Mouse (Mus musculus): ENCODE results near the gene Uqcrq.
"Not testable (repeated sequence)": the region's sequence is repeated elsewhere in the genome, so short reads cannot be mapped to it uniquely, and the experiment has no call there.

Uqcrq gene

DNA sequence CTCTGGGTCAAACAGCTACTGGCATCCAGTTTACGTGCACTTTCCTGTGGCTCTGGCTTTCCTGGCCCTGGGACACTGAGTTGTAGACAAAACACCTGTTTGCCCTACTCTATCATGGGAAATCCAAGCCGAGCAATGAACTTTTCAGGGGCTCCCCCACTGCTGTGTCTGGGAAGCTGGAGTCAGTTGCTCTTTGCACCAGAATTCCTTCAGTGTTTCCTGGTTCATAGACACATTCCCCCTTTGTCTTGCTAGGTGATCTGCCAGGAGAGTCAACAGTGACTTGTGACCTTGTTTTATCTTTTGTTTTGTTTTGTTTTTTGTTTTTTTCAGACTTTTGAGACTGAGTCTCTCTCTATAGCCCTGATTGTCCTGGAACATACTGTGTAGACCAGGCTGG, 20.7 kb upstream of the Uqcrq start:
- no peak for DNase-seq (ENCODE audit: low spot score)

DNA sequence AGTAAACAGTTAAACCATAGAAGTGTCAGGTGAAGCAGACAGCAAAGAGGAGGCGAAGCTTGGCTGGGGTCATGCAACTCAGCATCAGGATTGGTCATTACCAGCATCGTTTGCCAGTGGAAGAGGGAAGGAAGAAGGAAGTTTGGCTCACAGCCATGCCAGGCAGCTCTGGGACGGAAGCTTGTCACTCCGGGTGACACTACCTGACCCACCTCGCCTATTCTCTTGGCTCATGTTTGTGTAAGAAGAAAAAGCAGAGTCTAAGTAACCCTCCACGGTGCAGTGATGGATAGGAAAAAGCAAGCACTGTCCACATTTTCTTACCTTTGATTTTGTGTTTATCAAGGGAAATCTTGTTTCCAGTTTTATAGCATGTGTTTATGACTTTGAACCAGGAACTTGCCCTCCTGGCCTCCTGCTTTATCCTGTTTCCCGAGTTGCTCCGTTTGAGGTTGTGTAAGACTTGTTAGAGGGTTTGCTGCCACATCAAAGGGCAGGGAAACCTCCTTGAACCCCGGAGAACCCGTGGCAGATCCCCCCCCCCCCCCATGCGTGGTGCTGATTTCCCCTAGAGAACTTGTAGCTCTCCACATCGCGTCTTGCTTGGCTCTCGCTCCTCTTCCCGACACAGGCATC, 19.6 kb upstream of the Uqcrq start:
- DNase-seq (ENCODE audit: low spot score): no peak

DNA sequence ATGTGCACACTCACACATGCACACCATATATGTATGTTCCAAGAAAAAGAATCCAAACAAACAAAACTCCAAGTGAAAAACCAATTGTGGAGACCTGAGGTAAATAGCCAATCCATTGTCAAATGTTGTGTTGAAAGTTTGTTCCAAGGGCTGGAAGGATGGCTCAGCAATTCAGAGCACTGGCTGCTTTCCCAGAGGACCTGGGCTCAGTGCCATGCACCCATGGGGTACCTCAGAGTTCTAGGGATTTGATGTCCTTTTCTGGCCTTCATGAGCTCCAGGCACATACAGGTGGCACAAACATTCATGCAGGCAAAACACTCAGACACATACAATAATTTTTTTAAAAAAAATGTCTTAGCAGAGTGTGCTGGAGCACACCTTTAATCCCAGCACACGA, 17.9 kb upstream of the Uqcrq start:
- no peak for DNase-seq (ENCODE audit: low spot score)

DNA sequence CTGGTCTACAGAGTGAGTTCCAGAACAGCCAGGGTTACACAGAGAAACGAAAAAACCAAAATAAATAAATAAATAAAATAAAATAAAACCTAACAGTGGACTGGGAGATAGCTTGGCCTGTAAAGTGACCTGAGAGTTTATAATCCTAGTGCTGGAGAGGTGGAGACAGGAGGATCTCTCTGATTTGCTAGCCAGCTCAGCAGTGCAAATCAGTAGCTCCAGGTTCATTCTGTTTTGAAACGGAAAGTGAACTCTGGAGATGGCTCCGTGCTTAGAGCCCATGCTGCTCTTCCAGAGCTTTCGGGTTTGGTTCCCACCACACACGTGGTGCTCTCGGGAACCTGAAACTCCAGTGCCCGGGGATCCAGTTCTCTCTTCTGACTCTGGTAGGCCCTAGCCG, 17.4 kb upstream of the Uqcrq start:
- DNase-seq (ENCODE audit: low spot score): no peak

DNA sequence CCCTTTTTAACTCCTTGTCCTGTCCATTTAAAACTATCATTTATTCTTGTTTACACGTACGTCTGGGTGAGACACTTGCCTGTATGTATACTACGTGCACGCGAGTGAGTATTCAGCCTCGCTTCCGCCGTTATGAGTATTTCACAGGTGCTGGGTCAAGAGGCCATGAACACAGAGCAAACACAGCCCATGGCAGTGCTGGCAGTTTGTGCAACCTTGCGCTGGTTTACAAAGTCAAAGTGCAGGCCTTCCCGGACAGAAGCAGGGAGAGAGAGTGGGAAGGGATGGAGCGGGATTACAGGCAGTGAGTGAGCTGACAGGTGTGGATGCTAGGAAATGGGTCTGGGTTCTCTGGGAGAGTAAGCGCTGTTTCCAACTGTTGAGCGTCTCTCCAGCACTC, 15.6 kb upstream of the Uqcrq start:
- no peak for DNase-seq (ENCODE audit: low spot score)

DNA sequence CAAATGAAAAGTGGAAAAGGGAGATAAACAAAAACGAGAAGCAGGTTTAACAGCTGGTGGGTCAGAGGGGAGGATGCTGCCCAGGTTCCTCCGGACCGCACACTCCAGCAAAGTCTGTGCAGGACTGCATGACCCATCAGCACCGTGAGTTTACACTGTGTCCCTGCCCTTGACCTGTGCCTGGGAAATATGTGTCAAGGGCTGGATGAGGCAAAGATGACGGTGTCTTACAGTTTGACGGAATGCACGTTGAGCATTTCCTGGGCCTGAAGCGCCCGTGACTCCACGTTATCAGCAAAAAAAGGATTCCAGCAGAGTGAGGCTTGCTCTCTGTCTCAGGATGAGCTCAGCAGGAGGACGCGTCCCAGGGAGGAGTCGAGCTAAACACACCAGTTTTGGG, 14.9 kb upstream of the Uqcrq start:
- DNase-seq (ENCODE audit: low spot score): no peak

DNA sequence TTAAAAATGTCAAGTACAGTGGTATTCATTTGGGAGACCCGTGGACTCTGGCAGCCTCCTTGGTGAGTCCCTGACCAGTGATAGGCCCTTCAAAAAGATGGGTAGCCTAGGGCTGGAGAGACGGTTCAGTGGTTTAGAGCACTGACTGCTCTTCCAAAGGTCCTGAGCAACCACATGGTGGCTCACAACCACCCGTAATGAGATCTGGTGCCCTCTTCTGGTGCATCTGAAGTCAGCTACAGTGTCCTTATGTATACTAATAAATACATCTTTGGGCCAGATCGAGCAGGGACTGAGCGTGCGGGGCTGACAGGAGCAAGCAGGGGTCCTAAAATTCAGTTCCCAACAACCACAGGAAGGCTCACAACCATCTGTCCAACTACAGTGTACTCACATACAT, 13.2 kb upstream of the Uqcrq start:
- DNase-seq (ENCODE audit: low spot score): no peak

DNA sequence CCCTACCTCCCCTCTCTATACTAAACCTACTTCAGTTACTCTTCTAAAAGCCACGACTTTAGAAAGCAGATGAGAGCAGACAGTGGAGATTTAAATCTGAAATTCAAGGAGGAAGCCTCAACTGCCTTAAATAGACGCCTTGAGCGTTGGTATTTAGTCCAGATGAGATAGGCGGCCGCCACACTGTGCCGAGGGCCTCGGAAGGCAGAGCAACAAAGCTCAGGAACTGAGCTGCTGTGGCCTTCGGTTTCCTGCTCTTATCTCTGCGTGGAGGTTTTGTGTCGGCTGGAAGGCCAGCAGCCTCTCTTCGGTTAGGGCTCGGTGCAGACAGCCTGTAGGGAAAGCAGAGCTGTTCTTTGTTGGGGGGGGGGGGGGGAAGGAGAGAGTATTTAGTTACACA, 11.3 kb upstream of the Uqcrq start:
- DNase-seq (ENCODE audit: low spot score): no peak

DNA sequence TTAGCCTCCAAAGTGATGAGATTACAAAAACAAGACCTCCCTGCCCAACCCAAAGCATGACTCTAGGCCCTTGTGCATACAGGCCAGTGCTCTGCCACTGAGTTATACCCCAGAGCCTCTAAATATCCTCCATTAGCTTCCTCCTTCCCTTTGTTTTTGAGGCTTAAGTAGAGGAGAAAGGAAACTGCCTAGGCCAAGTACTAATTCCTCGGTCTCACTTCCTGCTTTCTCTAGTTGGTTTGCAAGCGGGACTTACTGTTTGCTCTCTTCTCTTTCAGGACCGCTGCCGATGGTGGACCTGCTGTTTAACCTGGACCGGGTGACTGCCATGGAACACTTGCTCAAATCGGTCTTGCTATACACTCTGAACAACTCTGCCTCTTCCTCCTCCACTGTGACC, 5.7 kb upstream of the Uqcrq start:
- DNase-seq (ENCODE audit: low spot score): no peak

DNA sequence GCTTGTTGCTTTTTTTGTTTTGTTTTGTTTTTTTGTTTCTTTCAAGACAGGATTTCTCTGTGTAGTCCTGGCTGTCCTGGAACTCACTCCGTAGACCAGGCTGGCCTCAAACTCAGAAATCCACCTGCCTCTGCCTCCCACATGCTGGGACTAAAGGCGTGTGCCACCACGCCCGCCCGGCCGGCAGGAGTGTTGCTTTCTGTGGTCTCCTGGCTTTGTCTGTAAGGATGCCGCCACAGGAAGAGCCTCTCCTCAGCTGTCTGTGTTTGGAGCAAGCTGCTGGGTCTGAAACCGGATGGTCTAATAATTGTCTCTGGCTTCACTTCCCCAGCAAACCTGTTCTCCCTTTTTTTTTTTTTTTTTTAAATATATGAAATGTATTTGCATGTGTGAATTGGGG, 4.9 kb upstream of the Uqcrq start:
- DNase-seq (ENCODE audit: low spot score): no peak

DNA sequence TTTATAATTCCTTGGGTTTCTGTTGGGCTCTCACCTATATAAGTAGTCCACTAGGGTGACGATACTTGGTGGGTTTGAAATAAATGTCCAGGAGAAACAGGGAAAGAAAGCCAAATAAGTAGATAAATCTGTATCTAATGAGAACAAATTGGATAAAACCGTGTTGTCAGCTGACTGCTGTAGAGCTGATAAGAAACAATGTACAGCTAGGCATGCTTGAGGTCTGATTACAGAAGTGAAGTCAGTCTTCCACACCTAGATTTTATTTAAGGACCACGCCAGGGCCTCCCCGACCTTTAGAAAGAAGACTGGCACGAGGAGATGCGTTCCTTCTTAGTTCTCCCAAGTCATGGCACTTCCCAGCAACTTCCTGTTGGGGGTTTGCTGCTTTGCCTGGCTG, 2.4 kb upstream of the Uqcrq start:
- no peak for DNase-seq (ENCODE audit: low spot score)

DNA sequence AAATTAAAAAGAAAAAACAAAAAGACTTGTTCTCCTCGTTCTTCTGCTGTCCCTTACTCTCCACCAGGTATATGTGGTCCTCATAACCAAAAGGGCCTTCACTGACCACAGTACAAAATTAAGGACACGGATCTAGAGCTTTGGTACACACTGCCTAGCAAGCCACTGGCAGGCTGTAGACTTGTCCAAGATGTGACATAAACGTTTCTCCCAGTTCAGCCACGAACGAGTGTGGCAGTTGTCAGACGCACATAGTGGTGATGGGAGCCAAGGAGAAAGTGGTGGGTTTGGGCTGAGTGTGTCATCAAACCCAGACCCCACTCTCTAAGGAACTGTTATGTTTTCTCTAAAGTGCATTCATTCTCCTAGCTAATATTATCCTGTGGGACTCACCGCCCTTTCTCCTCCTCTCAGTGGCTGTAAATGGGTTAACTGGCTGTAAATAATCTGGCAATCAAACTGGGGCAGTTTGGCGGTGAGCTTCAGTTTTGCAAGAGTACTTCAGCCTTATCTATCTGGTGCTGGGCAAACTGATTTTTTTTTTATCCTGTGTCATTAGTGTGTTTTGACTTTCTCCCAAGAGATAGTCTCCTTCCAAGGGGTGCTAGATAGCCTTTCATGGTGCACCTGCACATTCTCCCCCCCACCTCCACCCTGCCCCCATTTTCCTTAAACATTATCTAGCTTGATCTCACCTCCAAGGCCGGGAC, 871 bp upstream of the Uqcrq start:
- DNase-seq (ENCODE audit: low spot score): no peak

DNA sequence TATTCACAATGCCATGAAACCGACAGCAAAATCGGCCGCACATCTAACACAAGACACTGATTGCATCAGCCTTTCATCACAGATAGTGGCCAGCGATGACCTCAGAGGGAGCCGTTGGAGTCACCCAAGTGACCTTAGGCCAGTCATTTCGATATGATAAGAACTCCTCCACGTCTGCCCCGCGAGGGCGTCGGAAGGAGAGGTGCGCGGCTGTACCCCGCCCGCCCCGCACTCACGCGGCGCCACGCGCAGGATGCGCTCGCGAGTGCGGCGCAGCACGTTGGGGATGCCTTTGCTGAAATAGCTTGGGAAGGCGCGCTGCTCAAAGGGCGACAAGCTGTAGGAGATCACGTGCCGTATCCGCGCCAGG, 346 bp downstream of the Uqcrq start:
- no peak for DNase-seq (ENCODE audit: low spot score)

DNA sequence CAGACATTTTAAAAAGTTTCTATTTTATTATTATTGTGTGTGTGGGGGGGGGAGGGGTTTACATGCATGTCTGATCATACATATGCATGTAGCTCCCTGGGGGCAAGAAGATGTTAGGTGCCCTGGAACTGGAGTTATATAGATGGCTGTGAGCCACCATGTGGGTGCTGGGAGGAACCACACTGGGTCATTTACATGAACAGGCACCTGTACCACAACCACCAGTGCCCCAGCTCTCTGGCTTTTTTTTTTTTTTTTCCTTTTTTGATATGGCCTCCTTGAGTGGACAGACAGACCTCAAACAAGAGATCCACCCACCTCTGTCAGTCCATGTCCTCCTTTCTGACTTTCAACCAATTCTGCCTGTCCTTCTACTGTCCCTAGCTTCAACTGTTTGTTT, 1.4 kb downstream of the Uqcrq start:
- no peak for DNase-seq (ENCODE audit: low spot score)

DNA sequence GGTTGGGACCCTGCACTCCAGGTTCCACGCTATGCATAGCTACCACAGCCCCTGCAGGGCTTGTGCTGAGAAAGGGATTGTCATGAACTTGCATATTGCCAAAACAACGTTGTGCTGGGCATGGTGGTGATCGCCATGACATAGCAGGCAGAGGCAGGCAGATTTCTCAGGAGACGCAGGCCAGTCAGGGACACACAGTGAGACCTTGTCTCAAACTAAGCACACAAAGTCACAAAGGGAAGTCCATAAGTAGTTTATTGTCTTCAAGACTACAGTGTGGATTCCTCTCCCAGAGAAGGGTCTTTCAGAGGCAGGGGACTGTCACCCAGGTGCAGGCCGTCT, 1.9 kb downstream of the Uqcrq start:
- DNase-seq (ENCODE audit: low spot score): no peak

DNA sequence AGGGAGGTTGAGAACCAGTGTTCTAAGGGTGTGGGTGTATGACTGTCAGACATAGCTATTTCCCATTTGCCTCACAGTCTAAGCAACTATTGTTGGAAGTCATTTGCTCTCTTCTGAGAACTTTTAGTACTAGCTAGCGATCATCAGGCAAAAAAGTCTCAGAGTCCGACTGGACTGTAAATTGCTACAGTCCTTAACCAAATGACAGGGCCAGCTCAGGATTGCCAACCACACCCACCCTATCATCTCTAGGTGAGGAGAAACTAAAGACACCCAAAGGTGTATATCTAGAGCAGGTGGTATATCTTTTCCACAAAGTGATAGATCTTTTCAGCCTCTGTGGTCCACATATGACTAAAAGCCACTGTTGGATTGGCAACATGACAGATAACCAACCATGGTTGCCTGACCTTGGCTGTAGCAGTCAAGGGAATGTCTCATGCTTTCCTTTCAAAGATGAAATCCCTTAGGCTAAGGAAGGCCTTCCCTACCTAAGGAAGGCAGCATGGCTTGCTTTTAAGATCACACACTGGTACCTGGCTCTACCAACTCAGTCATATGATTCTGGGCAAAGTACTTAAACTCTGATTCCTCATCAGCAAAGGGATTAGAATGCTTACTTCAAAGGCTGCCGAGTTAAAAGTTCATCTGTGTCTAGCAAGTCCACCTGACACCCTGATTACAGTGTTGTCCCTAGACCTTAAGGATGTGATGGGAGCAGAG, 2.5 kb downstream of the Uqcrq start:
- no peak for DNase-seq (ENCODE audit: low spot score)

DNA sequence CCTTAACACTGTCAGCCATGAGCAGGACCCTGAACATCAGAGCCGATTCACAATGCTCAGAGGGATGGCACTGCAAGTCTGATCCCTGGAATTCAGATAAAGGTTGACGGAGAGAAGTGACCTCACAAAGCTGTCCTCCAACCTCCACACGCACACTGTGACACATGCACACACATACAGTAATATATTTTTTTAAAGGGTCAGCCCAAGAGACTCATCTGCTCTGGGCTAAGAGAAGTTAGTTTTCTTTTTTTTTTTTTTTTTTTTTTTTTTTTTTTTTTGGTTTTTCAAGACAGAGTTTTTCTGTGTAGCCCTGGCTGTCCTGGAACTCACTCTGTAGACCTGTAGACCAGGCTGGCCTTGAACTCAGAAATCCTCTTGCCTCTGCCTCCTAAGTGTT, 3.7 kb downstream of the Uqcrq start:
- DNase-seq (ENCODE audit: low spot score): not testable (repeated sequence)

DNA sequence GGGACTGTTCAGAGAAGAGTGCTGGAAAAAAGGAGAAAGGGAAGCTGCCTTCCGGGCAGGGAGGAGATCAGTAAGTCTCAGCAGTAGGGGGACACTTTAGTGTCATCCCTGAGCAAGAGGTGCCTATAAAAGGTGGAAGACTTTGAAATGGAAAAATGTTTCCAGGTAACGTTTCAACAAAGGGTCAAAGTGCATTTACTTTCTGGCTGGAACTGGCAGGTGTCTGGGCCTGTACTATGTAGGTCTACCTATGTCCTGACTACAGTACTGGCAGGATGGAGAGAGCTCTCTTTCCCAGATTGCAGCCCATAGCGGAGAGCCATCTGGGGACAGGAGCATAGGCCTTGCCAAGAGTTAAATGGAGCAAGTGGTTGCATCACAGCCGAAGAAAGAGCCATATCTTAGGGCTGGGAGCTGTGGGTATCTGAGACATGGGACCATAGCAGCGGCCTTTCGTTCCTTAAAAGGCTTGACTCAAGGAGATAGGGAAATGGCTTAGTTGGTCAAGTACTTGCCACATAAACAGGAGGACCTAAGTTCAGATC, 4.8 kb downstream of the Uqcrq start:
- DNase-seq (ENCODE audit: low spot score): no peak

DNA sequence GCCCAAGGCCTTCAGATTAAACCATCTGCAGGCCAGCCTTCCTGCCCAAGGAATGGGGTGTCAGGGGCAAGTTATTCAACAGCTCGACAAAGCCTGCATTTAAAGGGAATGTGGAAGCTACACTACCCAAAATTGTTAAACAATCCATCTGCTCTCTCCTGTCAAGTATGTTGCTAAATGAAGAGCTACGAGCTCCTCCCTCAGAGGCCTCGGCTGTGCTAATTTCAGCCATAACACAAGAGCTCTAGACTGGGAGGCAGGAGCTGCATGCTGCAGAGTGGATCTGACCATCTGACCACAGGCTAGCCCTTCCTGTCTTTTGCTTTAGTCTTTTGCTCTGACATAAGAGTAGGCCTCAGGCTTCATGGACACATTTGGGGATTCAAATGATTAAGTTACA, 5.4 kb downstream of the Uqcrq start:
- DNase-seq (ENCODE audit: low spot score): no peak

DNA sequence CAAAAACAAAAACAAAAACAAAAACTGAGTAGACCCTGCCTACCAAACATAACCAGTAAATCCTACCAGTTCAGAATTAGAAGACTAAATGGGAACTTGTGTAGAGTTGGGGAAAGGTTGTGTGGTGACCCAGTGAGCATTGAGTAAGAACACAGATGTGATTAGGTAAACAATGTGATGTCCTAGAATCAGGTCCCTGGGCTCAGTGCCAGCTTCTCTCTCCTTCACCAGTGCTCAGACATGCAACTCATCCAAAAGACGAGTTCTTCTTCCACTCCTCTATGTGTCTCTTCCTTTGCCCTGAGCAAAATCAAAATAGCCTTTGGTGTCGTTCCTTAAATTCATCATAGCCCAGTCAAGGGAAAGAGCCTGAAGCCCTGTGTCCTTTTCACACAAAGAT, 5.8 kb downstream of the Uqcrq start:
- DNase-seq (ENCODE audit: low spot score): no peak

DNA sequence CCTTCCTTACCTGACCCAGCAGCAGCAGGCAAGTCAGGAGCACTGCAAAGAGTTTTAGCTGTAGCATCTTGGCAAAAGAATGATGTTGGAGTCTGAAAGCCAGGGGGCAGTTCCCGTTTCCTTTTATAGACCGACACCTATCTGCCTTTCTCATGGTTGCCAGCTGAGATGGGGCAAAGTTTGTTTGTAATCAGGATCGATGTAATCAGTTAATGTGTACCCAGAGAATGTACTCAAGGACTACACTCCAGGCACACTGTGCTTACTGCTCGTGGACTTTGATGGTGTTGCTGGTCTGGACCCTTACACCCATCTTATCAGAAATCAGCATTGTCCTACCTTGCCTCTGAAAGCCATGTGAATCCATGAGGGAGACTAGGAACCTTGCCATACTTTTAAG, 7.6 kb downstream of the Uqcrq start, which contains the start of gene Leap2:
Leap2 (minus strand) TSS at position 135 of the 400 bp plus-strand sequence.
- DNase-seq (ENCODE audit: low spot score): no peak

DNA sequence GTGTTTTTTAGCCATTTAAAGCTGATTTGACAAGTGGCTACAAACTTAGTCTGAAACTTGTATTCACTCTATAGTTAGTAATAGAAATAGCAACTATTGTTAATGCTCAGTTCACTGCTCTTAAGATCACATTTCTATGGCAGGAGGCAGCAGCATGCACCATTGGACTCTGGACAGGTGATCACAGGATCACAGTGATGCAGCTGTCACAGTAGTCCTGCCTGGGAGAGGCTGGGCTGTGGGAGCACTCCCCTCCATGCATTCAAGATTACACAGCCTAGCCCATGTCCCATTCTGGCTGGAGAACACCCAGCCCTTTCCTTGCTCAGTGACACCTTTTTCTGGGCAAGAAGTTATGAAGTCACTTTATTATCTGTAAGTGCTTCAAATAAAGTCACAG, 12.6 kb downstream of the Uqcrq start:
- DNase-seq (ENCODE audit: low spot score): no peak

DNA sequence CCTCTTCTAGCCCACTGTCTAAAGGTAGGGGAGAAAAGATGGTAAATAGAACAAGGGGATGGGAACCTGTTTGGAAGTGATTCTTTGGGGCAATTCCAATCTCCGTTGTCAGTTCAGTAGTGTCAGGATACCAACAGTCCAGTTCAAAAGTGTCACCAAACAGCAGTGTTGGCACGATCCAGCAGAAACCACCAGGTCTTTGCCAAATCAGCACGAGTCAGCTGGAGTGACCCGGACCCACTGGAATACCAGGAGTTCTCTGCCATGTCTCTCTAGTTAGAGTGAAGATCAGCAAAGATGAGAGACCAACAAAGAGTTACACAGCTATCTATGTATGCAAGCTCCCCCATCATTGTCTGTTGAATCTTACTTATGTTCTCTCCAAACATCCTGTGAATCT, 16.8 kb downstream of the Uqcrq start:
- DNase-seq (ENCODE audit: low spot score): no peak

All from urinary bladder, postnatal 10 days (tissue).